Mouse (Mus musculus): ENCODE measurements at regions not wholly inside any gene's neighbourhood (a gene's known extent, or its start where the extent isn't known, plus 50 kb on each side); places are given as distances from the start of the nearest gene placed in this dataset.
"Not testable (repeated sequence)": the region's sequence is repeated elsewhere in the genome, so short reads cannot be mapped to it uniquely, and the experiment has no call there.

DNA sequence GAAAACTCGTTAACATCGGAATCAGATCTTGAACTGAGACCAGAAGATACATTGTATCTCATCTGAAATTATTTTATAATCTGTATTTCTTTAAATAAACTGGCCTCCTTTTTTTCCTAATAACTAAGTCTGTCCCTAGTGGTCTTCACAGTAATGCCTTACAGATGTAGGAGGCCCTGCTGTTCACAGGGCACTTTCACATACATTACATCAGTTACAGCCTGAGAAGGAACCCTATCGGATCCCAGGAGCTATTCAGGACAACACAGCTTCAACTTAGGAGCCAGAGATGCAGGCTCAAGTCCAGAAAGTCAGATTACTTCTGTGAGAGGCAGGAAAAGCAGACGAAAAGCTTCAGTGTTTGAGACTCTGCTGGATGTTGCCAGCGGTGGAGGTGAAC, 806.2 kb downstream of the Ets1 start:
- DNase-seq (ENCODE audit: low spot score), result no peak

DNA sequence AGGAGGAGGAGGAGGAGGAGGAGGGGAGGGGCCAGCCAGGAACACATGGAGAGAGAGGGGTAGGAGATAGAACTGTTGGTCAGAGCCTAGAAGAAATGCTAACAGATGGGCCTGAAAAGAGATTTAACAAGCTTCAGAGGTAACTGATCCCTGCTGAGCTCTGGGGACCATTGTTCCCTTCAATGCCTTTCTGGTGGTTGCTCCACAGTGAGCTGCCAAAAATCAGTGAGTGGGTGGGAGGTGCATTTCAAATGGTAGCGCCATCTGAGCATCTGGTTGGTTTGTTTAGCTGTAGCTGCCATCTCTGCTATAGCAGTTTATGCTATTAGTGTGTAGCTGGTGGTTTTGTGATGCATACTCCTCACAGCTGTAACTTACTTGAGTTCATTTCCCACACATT, 809.9 kb downstream of the Ets1 start:
- DNase-seq (ENCODE audit: low spot score), result no peak

DNA sequence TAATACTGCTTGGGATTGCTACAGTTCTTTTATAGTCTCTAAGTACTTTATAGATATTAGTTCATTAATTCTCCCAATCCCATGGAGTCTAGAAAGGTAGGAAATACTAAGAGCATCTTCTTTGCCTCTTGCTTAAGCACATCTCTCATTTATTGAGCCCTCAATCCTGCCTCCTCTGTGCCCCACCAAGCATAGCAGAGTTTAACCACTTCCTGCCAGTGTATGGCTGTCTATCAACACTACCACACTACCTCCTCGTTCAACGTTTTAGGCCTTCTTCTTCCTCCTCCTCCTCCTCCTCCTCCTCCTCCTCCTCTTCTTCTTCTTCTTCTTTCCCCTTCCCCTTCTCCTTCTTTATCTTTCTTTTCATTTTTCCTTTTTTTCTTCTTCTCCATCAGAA, 839.1 kb downstream of the Ets1 start:
- no peak for DNase-seq (ENCODE audit: low spot score)

DNA sequence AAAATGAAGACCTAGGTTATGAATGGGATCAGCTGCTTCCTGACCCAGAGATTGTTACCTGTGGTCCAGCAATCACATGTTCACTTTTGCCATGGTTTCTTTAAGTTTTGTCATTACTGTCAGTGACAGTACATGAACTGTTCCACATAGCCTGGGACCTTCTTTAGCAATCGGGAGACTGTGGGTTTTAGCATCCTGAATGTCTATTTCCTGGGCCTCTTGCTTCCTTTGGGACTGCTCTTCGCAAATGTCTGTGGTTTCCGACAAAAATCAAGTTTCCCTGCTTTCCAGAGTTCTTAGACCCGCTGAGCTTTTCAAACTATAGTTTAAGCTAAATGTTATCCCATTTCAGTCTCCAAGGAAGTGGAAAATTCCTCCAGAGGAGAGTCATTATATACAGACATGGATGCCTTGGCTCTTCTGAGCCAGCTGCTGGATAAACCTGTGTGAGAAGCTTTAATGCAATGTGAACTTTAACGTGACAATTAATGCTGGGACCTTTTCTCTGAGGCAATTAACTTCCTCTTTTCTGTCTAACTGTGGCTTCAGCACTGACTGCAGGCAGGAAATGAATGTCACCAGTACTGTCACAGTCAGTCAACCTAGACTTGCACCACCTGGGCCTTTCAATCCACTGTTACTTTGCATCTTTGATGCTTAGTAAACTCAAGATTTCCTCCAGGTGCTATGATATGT, 847.0 kb downstream of the Ets1 start:
- peak; percentile 12 for DNase-seq (ENCODE audit: low spot score)

DNA sequence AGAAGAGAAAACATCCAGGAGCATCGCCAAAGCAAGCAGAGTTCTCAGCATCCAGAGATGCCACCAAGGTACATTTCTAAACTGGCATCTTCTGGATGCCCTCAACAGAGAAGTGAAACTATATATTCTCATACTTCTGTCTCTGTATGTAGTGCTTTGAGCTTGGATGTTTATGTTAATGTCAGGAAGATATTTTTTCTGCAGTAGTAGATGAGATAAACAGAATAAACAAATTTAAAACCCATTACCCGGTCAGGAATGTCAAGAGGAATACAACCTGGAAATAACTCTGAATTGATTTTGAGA, 847.5 kb downstream of the Ets1 start:
- no peak for DNase-seq (ENCODE audit: low spot score)

DNA sequence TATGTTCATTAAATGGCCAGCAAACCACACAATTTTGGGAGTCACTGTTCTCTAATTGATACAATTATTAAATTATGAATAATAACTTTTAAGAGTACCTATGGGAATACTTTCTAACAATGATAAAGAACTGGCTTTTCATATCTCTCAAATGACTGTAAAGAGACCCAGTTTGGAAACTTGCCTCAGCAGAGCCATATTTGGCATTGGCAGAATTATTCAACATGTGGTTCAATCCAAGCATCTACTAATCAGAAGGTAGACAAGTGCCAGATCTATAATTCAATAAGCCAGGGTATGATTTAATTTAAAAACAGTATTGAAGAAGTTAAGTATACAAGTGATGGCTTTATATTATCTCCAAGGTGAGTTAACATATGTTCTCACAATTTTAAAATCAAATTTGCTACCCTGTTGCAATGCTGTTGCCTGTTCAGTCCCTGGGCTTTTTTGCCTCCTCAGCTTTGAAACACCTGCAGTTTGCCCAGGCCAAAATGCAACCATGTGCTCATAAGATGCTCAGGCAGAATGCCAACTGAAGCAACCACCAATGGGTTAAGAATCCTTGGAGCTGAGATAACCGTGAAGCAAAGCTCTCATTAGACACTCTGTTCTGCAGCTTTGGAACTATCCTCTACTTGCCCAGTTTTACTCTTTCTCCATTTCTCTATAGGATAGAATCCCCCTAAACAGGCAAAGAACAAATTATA, 897.2 kb downstream of the Ets1 start:
- DNase-seq (ENCODE audit: low spot score), result no peak

DNA sequence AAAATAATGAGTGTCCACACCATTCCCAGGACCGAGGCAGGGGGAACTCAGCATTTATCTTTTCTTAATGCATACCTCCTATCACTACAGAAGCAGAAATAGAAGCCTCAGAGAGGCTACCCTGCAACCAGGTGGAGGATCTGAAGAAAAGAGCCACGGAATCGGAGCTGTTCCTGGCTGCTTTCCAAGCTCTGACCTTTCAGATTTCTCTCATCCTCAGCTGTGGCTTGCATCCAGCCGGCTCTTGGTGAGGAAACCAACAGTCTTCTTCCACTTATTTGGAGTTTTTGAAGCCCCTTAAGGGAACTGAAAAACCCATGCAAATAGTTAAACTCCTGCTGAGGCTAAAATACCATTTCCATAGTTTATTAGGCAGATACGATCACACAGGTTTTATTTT, 907.3 kb downstream of the Ets1 start:
- DNase-seq (ENCODE audit: low spot score), result no peak

DNA sequence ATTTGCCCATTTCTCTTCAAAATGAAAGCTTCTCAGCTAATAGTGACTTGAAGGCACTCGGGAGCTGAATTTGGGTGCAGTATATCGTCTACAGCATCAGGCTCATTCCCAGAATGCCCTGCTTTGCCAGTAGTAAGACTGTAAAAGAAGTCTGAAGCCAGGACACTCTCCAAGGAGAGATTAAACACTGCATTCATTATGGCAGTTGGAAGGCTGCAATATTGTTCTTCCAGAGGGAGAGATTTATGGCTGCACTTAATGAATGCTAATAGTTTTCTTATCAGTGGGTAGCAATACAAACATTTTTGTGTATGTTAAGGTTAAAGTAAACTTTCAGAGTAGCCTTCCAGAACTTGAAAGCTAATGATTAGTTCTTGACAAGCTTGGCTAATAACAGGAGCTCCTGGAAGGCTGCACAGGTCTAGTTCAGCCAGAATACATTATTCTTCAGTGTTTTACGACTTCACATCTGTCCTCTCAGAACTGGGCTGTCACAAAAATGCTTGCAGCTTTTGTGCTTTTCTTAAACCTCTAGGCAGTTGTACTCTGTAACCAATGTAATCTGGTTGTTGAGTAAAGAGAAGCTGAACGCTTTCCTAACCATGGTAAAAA, 910.2 kb downstream of the Ets1 start:
- no peak for DNase-seq (ENCODE audit: low spot score)

DNA sequence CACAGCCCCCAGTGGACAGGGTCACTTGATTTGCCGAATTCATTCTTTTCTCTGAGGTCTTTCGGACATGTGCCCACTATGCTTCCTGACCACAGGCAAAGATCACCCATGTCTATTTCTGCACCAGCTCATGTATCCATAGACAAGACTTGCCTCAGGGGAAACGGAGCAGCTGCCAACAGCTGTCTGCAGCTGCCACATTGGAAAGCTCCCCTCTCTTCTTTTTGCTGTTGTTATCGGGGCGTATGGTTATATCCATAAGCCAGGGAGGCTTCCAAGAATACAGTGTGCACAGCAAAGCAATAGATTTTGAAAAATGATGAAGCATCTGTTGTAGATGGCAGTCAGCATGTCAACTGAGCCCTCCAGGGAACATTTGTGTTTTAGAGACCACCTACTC, 913.4 kb downstream of the Ets1 start:
- DNase-seq (ENCODE audit: low spot score), result no peak

DNA sequence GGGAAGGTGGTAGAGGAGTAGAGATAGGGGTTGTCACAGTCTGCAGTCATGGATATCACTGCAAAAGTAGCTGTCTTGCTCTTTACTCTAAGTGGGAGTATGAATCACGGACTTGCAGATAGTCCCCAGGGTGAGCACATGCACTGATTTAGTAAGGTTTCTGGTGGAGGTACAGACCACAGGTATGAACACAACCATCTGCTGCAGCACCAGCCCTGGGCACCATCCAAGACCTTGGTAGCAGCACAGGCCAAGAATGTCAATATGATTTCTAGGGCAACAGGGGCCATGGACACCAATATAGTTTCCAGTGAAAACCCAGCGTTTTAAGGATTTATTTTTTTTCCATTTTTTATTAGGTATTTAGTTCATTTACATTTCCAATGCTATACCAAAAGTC, 913.7 kb upstream of the Kirrel3 start:
- no peak for DNase-seq (ENCODE audit: low spot score)

DNA sequence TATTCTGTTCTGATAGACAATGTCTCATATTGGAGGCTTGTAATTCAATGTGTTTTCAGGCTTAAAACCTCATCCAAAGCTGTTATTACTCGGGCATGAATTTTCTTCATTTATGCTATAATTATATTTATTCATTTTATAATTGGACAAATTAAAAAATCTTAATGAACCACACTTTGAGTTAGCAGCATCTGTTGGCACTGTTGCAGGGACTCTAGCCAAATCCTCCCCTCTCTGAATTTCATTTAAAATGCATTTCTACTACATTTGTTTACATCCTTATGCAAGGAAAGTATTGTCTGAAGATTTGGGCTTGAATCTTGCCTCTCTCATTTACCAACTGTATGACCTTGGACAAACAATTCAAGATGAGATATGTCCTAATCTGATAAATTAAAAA, 874.2 kb upstream of the Kirrel3 start:
- no peak for DNase-seq (ENCODE audit: low spot score)

DNA sequence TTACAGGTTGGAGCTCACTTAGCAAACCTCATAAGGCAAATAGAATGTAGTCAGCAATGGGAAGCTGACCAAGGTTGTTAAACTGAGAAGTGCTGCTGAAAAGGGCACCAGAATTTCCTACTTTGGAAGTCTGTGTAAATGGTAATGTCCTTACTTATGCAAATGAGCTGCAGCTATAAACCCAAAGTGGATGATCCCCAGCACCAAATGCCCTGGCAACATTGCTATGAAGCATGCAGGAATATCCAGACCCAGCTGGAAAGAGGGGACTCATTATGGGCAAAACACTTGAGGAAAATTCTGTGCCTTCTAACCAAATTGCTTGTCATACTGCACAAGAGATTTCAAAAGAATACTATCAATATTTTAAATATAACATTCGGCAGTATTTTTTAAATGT, 861.3 kb upstream of the Kirrel3 start:
- DNase-seq (ENCODE audit: low spot score), result no peak

DNA sequence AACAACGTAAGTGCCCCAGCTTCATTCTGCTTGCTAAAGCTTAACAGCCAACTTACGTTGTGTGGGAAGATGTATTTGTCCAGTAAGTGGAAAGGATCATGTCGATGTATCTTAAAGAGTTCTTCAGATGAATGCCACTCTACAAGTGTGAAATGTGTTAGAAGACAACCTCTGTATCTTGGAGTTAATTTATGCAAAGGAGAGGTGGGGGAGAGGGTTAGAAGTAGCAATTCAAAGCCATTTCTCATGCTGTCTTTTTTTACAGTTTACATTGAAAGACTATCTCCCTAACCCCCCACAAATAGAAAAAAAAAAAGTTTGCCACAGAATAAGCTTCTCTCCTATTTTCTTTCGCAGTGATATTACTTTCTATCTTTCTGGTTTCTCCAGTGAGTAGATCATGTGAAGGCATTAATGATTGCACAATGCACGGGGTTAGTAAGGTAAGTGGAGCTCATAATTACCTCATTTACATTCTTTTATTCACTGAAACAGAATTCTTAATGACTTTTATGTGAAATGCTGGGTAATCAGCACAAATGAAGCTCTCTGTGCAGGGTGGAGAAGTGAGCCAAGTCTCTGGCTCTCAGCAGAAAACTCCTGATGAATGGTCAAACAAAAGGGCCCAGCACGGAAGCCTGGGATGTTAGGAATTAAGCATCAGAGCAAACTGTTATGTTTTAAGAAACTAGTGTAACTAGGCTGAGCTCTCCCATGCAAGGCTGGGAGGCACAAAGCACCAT, 855.8 kb upstream of the Kirrel3 start:
- no peak for DNase-seq (ENCODE audit: low spot score)

DNA sequence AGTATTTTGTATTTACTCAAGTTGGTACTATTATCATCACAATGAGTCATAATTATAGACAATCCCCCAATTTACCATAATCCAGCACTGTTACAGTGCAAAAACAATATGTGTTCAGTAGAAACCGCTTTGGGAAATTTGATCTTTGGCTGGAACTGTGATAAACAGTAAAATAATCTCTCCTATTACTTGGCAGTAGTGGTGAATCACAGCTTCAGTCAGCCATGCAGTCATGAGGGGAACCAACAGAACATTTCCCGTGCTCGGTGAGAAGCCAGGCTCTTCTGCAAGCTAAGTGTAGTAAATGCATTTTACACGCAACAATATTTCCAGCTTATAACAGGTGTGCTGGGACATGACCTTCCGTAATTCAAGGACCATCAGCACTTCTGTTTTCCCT, 822.7 kb upstream of the Kirrel3 start:
- no peak for DNase-seq (ENCODE audit: low spot score)

DNA sequence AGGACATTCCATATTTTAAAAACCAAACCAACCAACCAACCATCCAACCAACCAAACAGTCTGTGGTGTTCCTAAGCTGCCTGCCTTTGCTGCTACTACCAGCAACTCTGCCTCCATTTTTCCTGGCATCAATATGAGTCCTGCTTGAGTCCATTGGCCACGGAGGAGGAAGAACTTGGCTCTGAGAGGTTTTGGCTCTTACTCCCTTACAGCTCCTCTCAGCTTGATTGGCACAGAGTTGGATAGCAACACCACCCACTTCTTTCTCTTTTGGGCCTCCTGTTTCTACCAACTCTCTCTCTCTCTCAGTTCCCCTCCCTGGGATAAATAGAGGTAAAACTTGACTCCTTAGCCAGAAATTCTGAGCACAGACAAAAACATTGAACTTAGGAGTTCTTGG, 804.6 kb upstream of the Kirrel3 start:
- DNase-seq (ENCODE audit: low spot score), result peak; percentile 24

DNA sequence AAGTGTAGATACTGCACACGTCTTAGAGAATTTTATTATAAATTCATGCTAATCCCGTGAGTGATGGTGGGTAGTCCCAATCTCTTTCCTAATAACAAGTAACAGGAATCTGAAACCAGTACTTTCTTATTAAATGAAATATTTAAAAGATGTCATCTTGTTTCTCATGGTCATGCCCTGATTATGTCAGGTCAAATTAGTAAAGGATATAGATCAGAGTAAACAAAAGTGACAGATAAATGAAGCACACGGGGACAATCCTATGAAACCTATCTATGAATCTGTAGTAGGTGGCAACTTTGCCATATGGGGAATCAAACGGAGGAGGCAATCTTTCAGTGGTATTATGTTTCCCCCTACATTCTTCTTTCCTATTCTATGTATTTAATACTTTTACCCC, 794.0 kb upstream of the Kirrel3 start:
- no peak for DNase-seq (ENCODE audit: low spot score)

DNA sequence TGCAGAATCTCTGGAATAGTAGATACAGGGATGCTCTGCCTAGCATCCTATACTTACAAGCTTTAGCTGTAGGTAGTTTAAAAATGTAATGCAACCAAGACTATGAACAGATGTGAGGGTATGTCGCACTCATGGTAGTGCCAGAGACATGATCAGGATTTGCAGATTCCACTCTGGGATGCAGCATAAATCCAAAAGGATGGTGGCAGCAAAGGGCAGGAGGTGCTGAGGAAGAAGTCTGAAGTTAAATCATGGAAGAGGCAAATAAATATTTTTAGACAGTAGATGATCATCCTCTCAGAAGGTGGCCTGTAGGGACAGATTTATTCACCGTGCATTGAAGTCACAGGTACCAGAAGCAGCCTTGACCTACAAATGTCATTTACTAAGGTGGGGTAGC, 768.1 kb upstream of the Kirrel3 start:
- DNase-seq (ENCODE audit: low spot score), result no peak

DNA sequence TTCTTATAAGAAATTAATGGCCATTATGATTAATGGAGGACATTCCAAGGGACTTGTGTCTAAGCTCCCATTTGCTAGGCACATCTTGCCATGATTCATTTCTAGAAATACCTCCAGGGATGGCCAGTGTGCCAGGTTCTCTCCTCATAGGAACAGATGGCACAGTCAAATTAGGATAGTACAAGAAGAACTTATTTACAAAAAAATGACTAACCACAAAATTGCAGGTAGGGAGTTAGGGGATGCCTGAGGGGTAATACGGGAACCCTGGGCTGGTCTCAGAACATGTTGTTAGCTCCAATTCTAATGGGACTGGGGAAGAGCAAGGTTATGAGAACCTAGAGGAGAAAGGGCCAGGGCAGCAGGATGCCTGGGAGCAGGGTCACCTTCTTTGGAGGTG, 760.9 kb upstream of the Kirrel3 start:
- no peak for DNase-seq (ENCODE audit: low spot score)

DNA sequence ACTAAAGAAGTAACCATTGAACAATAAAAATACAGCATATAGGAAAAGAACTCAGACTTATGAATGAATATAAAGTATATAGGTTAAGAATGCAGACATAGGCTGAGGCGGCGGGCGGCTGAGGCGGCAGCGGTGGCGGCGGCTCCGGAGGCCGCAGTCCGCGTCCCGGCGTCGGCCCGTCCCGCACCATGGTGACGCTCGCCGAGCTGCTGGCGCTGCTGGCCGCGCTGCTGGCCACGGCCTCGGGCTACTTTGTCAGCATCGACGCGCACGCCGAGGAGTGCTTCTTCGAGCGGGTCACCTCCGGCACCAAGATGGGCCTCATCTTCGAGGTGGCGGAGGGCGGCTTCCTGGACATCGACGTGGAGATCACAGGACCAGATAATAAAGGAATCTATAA, 757.6 kb upstream of the Kirrel3 start:
- DNase-seq (ENCODE audit: low spot score), result not testable (repeated sequence)

DNA sequence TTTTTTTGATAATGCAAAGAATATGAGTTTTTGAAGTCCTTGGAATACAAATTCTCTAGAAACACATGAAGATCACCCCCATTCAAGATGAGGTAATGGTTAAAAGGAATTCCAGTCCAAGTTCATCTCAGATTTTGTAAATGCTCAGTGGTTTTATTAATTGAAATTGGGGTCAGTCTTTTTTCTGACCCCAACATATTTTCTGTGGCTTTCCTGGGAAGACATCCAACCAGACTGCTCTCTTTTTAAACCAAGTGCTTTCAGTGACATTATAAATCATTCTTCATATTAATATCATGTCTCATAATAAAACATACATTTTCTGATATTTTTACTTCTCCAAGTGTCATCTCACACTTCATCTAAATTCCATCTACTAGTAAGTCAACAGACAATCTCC, 725.0 kb upstream of the Kirrel3 start:
- DNase-seq (ENCODE audit: low spot score), result no peak

DNA sequence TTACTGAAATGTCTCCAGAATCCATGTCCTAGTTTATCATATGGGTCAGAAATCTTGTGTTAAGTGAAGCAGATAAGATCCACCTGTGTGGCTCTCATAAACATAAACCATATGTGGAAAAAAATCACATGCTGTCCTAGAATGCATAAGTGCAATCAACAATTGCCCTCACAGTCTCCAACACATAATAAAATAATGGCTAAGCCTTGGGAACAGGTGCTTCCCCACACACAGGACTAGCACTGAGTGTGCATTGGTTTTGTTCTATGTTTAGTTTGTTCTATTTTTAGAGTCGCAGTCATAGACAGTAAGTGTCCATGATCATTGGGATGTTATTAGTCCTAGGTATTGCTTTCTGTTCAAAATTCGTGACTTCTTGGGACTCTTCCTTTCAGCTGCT, 719.5 kb upstream of the Kirrel3 start:
- DNase-seq (ENCODE audit: low spot score), result no peak

DNA sequence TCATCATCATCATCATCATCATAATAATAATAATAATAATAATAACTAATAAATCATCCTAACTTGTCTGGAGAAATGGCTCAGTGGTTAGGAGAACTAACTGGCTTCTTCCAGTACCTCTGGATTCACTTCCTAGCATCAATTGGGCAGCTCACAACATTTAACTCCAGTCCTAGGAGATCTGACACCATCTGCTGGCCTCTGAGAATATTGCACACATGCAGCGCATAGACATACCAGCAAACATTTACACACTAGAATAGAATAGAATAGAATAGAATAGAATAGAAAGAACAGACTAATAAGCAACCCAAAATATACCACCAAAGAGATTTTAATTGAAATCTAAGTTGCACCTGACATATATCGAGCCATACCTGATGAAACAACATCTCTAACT, 715.9 kb upstream of the Kirrel3 start:
- no peak for DNase-seq (ENCODE audit: low spot score)

DNA sequence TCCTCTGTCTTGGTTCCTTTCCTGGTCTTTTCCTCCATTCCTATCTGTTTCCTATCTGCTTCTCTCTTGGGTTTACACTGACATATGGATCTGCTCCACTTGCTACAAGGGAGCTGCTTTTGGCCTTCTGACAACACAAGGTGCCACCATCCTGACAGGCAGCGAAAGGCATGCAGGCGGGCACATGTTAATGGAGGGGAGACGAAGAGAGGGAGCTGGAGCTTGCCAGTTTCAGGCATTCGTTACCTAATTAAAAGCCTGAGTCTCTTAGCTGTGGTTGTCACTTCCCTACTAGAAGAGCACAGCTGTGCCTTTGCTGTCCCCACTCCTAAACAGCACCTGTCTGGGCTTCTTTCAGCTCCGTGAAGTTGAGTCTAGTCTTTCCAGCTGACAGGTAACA, 711.5 kb upstream of the Kirrel3 start:
- DNase-seq (ENCODE audit: low spot score), result no peak
